Mouse (Mus musculus) induced T-regulatory cell, adult 2 months (primary cell): ENCODE measurements around the gene Zfpm1.
A peak's percentile ranks its signal among the peaks of the same experiment; 100 is the strongest.

ENCODE experiments used
- DNase-seq: peaks from one replicate; pipeline ENCODE4 v3.0.0-alpha.2; 2012; ENCODE audit warnings: low read depth

Gene Zfpm1

DNA sequence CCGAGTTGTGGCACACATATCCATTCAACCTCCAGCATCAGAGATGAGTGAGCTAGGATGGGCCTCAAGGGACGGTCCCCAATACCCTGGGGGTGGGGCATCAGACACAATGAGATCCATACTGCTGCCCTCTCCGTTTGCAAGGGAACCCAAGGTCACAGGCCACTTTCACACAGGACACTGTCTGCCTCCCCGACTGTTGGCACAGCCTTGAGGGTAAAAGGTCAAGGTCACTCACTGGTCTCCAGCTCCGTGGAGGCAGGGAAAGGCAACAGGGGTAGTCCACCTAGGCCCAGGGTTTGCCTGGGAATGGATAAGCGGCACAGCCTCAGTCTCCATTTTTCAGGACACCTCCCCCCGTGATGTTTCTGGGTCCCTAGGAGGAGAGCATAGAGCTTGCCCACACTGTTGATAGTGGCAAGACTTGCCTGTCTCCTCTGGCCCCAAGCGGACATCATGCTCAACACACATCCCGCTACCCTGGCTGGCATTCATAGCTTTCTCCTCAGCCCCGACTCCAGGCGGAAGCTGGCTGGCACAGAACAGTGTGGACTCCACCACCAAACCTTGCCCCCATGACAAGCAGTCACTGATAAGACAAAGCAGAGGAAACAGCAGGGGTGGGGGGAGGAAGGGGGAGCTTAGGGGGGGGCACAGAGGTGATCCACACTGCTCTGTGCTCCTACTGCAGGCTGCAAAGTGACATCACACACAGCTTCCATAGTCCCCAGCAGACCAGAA lies 7.1 kb upstream of the Zfpm1 start:
- no peak for DNase-seq

DNA sequence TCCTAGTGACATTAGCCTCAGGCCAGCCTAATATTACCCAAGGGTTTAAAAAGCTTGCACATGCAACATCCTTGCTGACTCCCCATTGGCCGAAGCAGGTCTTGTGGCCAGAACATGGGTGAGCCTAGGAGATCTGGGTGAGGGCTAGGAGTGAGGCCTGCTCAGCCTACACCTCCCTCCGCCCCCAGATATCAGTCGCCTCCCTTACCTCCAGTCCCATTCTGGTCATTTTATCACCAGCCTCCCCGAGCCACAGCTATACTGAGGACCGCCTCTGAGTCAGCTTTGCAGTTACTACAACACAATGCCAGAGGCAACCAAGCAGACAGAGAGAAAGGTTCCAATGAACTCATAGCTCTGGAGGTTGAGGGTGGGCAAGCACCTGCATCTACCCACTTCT lies 5.6 kb upstream of the Zfpm1 start:
- DNase-seq = no peak

DNA sequence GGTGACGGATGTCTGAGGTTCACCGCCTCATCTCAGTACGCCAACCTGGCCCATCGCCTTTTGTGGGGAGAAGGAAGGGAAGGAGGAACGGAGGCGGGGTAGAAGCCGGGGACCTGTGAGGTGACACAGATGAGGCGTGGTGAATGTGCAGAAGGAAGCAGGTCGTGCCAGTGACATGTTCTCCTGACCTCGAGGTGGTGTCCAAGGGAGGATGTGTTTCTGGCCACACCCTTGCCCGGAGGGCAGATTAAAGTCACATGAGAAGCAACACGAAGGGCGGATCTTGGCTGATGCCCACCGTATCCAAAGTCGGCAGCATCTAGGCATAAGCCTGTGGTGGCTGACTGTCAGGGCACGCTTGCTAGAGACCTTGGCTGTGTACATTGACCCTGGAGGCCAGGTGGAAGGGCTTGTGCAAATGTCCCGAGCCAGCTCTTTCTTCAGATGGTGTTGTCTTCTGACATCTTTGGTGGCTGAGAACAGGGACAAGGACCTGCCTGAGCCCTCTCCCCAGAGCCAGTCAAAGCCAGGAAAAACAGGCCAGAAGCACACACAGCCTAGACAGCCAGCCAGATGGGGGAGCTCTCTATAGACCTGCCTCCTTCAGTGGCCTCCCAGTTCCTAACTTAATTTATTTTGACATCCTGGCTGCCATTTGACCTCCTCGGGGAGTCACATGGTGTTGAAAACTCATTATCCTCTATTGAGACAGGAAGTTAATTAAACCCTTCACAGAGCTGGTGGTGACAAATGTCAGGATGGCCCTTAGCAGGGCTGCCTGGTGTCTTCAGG lies 4.5 kb upstream of the Zfpm1 start:
- no peak for DNase-seq

DNA sequence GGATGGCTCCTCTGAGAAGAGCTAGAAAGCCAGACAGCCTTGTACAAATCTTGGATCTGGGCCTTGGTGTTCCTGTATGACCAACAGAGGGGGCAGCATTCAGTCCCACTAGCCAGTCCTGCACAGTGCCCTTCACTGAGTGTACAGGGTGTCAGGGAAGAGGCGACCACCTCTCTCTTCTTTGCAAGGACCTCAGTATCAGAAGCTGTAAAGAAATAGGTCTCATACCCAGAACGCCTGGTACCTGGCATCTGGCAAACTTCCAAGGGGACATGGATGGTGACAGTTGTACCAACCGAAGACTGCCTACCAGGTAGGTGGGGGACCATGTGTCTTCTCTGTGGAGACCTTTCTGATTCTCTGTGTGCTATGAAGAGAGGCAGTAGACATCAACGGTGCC lies 1.8 kb upstream of the Zfpm1 start:
- DNase-seq = no peak

DNA sequence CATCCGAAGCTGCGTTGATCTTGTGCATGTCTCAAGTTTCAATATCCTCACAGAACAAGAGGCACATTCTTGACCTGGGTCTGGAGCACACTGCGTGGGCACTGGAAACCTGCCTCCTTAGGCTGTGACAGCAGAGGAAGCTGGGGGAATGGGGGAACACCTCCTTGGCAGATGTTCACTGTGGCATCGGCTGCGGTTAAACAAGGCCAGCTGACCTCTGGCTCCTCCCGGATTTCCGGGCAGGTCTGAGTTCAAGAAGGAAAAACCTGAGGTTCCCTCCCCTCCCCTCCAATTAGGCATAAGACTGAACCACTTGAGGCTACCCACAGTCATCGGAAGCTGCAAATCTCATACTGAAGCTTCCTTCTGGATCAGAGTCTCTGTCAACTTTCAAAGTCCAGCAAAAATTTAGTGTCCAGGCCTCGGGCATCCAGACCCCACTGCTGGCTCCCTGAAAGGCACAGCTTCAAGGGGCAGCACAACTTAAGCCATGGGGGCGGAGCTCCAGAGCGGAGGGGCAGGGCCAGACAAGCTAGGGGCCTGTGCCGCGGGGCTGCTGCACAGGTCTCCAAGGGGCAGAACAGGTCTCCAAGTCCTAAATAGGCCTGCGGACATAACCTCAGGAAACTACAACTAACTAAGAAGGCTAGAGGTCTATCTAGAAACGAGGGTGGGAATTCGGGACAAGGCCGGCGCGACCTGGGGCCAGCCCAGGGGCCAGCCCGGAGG lies 1.2 kb upstream of the Zfpm1 start:
- no peak for DNase-seq

DNA sequence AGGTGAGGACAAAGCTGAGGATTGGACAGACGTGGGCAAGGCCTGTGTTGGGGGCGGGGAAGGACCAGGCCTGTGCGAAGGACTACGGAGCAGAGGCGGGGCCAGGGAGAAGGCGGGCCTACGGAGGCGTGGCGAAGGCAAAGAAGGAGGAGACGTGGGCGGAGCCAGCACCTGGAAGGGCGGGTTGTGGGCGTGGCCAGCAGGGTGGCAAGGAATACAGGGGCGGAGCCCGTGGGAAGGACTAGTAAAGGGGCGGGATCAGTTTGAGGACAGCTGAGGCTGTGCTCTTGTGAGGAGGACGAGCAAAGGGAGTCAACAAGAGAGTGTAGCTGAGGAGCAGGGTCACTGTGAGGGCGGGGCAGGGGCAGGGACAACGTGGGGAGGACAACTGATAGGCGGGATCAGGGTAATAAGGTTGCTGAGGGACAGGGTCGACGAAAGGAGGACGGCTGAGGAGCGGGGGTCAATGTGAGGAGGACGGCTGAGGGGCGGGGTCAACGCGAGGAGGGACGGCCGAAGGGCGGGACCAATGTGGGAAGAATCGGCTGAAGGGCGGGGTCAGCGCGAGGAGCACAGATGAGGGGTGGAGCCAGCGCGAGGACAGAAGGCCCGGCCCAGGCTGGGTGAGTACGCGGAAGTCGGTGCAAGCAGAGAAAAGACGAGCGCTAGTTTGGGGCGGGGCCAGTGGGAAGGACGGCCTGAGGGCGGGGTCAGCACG lies 465 bp upstream of the Zfpm1 start:
- DNase-seq = peak; percentile 99

DNA sequence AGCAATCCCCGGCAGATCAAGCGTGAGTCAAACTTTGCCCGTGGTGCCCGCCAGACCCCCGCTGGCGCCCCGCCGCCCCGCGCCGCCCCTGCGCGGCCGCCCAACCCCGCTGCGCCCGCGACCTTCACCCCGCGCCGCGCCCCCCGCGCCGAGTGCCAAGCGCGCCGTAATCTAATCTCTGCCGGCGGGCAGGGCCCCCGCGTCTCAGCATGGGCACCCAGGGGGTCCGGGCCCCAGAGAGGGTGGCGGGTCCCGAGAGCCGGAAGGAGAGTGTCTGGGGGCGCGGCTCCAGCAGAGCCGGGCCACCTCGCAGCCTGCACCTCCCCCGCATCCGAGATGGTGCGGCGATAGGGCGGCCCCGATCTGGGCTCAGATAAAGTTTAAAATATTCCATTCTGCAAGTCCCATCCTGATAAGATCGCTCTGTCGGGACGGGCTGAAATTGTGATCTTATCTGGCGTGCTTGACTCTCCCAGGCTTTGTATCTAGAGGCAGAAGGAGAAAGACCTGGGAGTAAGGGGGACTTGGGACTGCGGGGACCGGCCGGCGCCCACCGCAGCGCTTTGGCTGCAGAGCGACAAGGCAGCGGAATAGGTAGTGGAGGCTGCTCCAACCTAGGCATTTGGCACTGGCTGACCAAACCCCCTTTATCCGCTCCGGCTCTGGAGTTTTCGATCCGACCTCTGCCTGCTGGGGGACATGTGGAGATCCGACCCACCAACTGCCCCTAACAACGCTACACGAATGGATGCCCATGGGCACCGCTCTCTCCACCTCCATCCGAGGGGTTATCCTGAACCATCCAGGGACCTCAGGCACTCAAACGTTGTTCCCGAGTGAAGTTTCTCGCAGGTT lies 787 bp downstream of the Zfpm1 start:
- DNase-seq = peak; percentile 78

DNA sequence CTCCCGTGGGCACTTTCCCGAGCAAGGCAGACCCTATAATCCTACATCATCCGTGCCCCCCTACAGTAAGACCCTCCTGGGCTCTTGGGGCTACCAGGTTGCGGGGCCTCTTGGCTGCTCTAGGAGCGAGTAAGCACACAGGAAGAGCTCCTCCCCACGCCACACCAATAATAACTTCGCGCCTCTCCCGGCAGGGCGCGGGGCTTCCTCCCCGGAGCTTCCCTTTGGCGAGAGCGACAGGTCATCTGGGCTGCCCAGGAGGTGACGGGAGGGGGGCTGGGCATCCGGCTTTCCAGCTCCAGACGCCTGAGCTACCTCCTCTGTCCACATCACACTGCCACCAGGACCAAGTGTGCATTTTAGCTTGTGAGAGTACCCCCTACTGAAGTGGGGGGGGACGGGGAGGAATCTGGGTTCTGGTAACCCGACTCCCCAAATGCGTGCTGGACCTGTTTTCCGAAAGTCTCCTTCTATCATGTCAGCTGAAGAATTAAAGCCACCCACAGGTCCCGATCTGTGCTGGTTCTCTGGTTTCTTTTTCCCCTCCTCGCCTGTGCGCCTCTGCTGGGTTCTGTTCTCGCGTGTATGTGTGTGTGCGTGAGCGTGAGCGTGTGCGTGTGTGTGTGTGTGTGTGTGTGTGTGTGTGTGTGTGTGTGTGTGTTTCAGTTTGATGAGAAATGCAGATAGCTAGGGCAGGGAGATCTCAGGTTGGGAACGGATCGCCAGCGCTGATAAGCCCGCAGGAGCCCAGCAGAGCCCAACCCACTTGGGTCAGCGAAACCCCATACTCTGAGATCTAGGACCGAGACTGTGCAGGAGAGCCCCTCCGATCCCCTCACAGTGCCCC lies 1.6 kb downstream of the Zfpm1 start:
- DNase-seq = peak; percentile 78

DNA sequence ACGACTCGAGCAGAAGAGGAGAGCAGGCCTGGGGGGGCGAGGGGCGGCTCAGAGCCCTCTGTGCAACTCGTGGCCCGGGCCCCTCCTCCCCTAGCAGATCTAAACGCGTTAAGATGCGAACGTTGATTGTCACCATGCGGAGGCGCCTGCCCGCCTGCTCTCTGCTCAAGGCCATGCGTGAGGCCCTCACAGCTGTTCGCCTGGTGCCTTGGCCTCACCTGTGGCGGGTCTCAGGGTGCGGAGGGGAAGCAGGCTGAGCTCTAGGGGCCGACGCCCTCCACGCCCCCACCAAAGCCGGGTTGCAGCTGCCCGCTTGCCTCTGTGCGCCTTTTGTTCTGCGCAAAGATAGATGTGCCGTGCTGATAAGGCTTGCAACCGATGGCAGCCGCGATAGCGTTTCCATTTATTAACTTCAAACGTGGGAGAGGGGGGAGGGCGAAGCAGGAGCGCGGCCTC lies 2.3 kb downstream of the Zfpm1 start:
- DNase-seq = peak; percentile 82

DNA sequence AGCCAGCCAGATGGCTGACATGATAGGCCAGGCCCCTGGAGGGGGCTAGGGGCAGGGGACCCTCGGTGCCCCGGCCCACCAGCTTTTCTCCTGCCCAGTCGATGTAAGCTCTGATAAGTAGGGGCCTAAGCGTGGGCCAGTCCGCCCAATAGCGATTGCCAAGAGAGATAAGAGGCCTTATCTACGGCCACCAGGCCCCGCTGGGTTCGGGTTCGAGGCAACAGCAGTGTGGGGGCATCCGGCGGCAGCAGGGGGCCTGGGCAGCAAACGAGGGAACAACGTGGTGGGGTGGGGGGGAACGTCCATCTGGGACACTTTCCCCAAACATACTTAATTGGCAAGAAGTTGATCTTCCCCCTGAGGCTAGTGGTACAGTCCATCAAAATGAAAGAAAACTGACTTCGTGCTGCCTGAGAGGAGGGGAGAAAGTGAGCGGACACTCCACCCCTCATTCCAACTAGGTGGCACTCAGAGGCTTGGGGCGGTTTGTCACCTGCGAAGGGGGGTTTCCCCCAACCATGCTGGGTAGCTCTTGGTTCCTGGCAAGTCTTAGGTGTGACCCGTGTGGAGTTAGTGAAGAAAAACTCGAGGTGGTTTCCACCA lies 2.8 kb downstream of the Zfpm1 start:
- peak; percentile 91 for DNase-seq

DNA sequence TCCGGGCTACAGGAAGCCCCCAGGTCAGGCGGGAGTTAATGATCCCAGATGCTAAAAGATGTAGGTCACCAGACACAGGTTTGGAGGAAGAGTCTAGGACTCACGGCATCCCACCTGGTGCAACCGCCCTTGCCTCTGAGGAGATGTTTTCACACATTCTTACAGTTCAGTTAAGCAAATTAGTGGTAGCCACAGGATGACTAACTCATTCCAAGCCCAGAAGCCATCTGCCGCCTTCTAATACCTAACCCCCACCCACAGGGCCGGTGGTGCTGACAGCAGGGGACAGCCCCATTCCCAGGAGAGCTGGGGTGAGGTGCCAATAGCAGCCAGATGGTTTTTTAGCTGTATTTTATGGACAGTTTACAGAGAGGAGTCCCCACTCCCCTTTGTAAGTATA lies 3.8 kb downstream of the Zfpm1 start:
- DNase-seq = peak; percentile 71

DNA sequence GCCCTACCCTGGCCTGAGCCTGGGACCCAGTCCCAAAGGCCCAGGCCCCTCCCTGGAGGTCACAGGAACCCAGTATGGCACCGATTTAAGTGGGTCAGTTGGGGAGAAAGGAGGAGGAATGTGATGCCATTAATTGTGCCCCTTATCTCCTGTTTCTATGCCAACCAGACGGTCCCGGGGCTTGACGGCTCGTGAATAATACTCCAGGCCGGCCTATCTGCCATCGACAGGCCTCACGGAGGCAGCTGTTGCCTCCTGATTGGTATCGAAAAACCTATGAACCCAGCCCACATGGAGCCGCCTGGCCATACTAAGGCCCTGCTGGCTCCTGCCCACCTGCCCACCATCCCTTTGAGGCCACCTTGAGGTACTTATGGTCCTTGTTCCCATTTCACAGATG lies 5.0 kb downstream of the Zfpm1 start:
- DNase-seq = no peak

DNA sequence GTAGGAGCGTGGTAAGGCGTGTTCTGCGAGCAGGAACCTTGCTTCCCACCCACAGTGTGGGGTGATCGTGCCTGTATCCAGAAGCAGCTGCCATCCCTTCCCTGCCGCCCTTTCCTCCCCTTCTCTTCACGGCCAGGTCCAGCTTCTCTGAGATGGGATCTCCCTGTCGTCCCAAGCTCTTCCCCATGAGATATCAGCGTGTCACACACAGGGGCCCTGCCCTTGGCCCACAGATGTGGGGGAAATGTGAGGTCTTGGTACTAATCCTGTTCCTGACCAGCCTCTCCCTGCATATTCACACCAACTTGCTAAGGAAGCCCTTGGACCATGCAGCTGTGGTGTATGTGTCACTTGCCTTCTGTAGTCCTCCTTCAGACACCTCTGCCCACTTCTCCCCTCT lies 5.8 kb downstream of the Zfpm1 start:
- DNase-seq = no peak

DNA sequence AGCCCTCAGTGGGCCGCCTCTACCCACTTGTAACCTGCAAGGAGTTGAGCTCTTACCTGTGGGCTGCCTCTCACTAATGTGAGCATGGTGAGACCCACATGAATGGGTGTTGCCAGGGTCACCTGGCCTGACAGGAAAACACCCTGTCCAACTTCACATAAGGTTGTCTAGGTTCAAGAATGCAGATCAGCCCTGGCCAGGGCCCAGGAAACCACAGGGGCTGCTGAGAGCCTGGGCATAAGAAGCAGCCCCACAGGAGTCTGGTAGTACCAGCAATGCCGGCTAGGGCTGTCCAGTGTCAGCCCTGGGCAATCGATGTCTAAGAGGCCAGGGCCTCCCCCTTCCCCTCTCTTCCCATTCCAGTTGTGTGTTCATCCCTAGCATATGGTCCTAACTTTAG lies 6.4 kb downstream of the Zfpm1 start:
- no peak for DNase-seq

DNA sequence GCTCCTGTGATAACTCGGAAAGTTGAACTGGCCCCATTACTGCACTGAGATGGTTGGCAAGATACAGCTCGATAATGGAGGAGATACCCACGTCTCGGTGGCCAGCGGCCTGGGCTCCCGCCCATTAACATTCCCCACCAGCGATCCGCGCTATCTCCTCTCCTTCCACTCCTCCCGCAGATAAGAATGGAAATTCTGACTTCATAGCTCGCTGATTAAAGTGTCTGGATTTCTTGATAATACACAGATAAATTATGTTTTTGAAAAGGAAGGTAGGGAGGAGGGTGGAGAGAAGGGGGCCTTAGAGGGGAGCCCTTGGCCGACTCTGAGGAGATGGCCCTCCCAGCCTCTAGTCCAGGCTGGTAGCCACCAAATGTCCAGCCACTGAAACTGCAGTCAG lies 9.1 kb downstream of the Zfpm1 start:
- no peak for DNase-seq

DNA sequence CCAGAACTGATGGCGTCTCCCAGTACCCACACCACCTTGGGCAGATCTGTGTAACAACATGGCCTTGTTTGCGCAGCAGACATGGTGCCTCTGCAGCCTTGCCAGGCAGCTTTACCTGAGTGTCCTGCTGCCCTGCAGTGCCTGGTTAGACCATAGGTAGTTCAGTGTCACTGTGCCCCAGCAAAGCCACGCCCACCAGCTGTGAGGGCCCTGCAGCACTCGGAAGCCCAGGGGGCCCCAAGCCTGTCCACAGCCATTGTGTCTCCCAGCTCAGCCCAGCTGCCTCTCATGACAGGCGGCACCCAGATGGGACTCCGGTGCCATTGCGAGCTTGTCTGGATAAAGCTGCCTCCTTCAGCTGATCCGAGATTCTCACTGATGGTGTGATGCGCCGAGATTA lies 9.6 kb downstream of the Zfpm1 start:
- DNase-seq = no peak

DNA sequence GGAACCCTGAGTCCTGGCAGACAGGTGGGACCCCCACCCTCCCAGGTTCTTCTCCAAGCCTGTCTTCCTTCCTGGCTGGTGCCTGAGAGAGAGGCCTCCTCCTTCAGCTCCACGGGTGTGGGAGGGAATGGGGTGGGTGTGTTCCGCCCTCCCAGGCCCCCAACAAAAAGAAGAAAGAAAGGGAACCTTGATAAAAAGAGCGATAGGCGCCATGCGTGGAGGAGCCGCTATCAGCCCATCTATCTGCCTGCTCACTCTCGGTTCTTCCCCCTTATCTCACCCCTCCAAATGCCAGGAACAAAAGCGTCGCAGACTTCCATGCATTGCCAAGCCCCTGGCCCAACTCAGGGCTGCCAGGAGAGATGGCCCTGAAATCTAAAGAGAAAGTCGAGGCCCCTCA lies 11.5 kb downstream of the Zfpm1 start:
- DNase-seq = no peak

DNA sequence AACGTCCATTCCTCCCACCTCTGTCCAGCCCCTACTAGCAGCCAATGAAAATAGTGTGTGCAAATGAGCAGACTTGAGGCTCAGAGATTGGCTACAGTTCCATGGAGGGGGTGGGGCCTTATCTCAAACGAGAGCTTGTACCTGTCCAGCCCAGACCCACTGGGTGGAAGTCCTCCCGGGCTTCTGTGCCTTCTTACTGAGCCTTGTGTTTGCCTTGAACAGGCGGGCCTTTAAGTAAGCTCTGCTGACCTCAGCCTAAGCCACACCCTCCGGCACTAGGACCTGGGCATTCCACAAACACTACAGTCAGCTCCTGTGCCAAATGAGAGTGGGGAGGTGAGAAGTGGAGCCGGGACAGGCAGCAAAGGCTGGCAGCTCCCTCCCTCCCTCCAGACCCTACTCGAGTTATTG lies 12.3 kb downstream of the Zfpm1 start:
- peak; percentile 32 for DNase-seq

DNA sequence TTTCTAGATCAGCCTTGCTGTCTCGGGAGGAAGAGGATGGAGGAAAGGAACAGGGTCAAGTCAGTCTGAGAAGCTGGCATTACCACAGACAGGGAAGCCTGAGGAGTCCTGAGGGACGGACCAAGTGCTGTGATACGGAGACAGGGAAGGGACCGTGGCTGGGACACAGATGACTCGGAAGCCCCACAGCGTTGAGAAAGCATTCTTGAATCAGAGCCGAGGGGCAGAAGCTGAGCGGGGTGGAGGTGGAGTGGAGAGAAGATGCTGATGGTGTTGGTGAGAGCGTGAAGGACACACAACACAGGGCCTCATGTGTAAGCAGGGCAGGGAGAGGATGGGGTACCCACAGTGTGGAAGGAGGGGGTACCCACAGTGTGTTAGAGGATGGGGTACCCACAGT lies 13.4 kb downstream of the Zfpm1 start:
- no peak for DNase-seq
